Mouse (Mus musculus) neural tube, embryonic 14.5 days (tissue): ENCODE measurements at regions not wholly inside any gene's neighbourhood (a gene's known extent, or its start where the extent isn't known, plus 50 kb on each side); places are given as distances from the start of the nearest gene placed in this dataset.

Source experiments
- ATAC-seq: fragments of 200-750 bp; cut with Nextera tagmentation; 2 replicates; pipeline ENCODE4 v1.8.0; 2017; ENCODE audit warnings: low read depth, mild to moderate bottlenecking, moderate TSS enrichment, moderate library complexity
- H3K27ac ChIP-seq: fragments of 300-500 bp; sonication (generic); 2 replicates; pipeline ENCODE4 v1.5.1; 2014; ENCODE audit warnings: low read depth, mild to moderate bottlenecking, control low read depth, low read length, moderate library complexity, mixed read lengths
- H3K27me3 ChIP-seq: fragments of 300-500 bp; sonication (generic); 2 replicates; pipeline ENCODE4 v1.6.1; 2014; ENCODE audit warnings: low read length; ENCODE audit not compliant: control insufficient read depth, insufficient read depth
- H3K36me3 ChIP-seq: fragments of 300-500 bp; sonication (generic); 2 replicates; pipeline ENCODE4 v1.6.1; 2014; ENCODE audit warnings: low read length, mixed read lengths; ENCODE audit not compliant: control insufficient read depth, insufficient read depth
- H3K4me1 ChIP-seq: fragments of 300-500 bp; sonication (generic); 2 replicates; pipeline ENCODE4 v1.6.1; 2014; ENCODE audit warnings: low read length; ENCODE audit not compliant: control insufficient read depth, insufficient read depth
- H3K4me2 ChIP-seq: fragments of 300-500 bp; sonication (generic); 2 replicates; pipeline ENCODE4 v1.6.1; 2014; ENCODE audit warnings: mild to moderate bottlenecking, low read depth, low read length, control low read depth
- H3K4me3 ChIP-seq: fragments of 300-500 bp; sonication (generic); 2 replicates; pipeline ENCODE4 v1.5.1; 2014; ENCODE audit warnings: low read depth, low read length, control low read depth, mixed read lengths
- H3K9ac ChIP-seq: fragments of 300-500 bp; sonication (generic); replicated peaks from 2 replicates; pipeline ENCODE4 v1.6.1; 2014; ENCODE audit warnings: low read depth, mild to moderate bottlenecking, control low read depth, low read length, mixed read lengths
- H3K9me3 ChIP-seq: fragments of 300-500 bp; sonication (generic); 2 replicates; pipeline ENCODE4 v1.6.1; 2016; ENCODE audit warnings: low read length; ENCODE audit not compliant: control insufficient read depth
- WGBS: fragments of 180-500 bp; shearing (Covaris S2); extraction: QIAGEN DNeasy Blood & Tissue Kit; methylation state at CpG from one replicate; pipeline ENCODE4 v1.1.7; 2014; 5-methylcytosine and 5-hydroxymethylcytosine counted together

GRCm38 (mm10) chr16:84606010-84606803 lies 91.3 kb downstream of the A730009L09Rik start:
- ATAC-seq: no peak
- no peaks in the 10 kb centered on the region for H3K27me3 ChIP-seq
- H3K9me3 ChIP-seq: no peaks in the 10 kb centered on the region
- H3K9ac ChIP-seq: no peak overlapping the region
- H3K4me3 ChIP-seq: no peak overlapping the region
- H3K4me1 ChIP-seq: no peaks in the 10 kb centered on the region
- no peaks in the 10 kb centered on the region for H3K36me3 ChIP-seq
- no peak overlapping the region for H3K27ac ChIP-seq
- H3K4me2 ChIP-seq: no peak overlapping the region
- 83% methylated on average over 5 of the region's 5 CpGs for WGBS

GRCm38 (mm10) chr16:84606804-84607095 lies 91.8 kb downstream of the A730009L09Rik start:
- Histone ChIP-seq H3K27ac (no peak overlapping the region), H3K9ac (no peak overlapping the region), H3K4me2 (no peak overlapping the region), H3K4me1 (no peaks in the 10 kb centered on the region), H3K4me3 (no peak overlapping the region), H3K9me3 (no peaks in the 10 kb centered on the region), H3K27me3 (no peaks in the 10 kb centered on the region), H3K36me3 (no peaks in the 10 kb centered on the region)
- no peak for ATAC-seq
- 66% methylated on average over 2 of the region's 2 CpGs for WGBS

- no peaks in the 10 kb centered on the region for H3K36me3 ChIP-seq
- no peak overlapping the region for H3K27ac ChIP-seq
- no peak for ATAC-seq
- H3K9me3 ChIP-seq: no peaks in the 10 kb centered on the region
- H3K27me3 ChIP-seq: no peaks in the 10 kb centered on the region
- H3K4me1 ChIP-seq: no peaks in the 10 kb centered on the region
- no peak overlapping the region for H3K4me3 ChIP-seq
- WGBS: 89% methylated on average over 6 of the region's 6 CpGs
- H3K9ac ChIP-seq: no peak overlapping the region
- no peak overlapping the region for H3K4me2 ChIP-seq
These were observed 92.6 kb downstream of the A730009L09Rik start for GRCm38 (mm10) chr16:84607503-84607902.

GRCm38 (mm10) chr16:84615683-84616082 lies 100.8 kb downstream of the A730009L09Rik start:
- no peak overlapping the region for H3K27ac ChIP-seq

GRCm38 (mm10) chr16:84616132-84616531 lies 101.2 kb downstream of the A730009L09Rik start:
- H3K36me3 ChIP-seq: no peaks in the 10 kb centered on the region
- H3K9ac ChIP-seq: no peak overlapping the region
- no peak overlapping the region for H3K4me3 ChIP-seq
- no peaks in the 10 kb centered on the region for H3K27me3 ChIP-seq
- no peak overlapping the region for H3K4me2 ChIP-seq
- no peak overlapping the region for H3K27ac ChIP-seq
- no peaks in the 10 kb centered on the region for H3K9me3 ChIP-seq
- ATAC-seq: no peak
- WGBS: 86% methylated on average over 1 of the region's 1 CpGs
- no peaks in the 10 kb centered on the region for H3K4me1 ChIP-seq

More at GRCm38 (mm10) chr16:84615683-84616082, 100.8 kb downstream of the A730009L09Rik start:
- Histone ChIP-seq H3K9ac (no peak overlapping the region), H3K4me1 (no peaks in the 10 kb centered on the region), H3K4me3 (no peak overlapping the region), H3K4me2 (no peak overlapping the region), H3K36me3 (no peaks in the 10 kb centered on the region), H3K9me3 (no peaks in the 10 kb centered on the region), H3K27me3 (no peaks in the 10 kb centered on the region)
- 95% methylated on average over 7 of the region's 7 CpGs for WGBS
- no peak for ATAC-seq

- Histone ChIP-seq H3K4me3 (no peak overlapping the region), H3K27ac (no peak overlapping the region), H3K36me3 (no peaks in the 10 kb centered on the region), H3K4me2 (no peak overlapping the region), H3K4me1 (no peaks in the 10 kb centered on the region), H3K27me3 (no peaks in the 10 kb centered on the region), H3K9me3 (no peaks in the 10 kb centered on the region), H3K9ac (no peak overlapping the region)
- 91% methylated on average over 2 of the region's 2 CpGs for WGBS
- ATAC-seq: no peak
These were observed 103.5 kb downstream of the A730009L09Rik start for GRCm38 (mm10) chr16:84618379-84618778.

GRCm38 (mm10) chr16:84619876-84620275 lies 105.0 kb downstream of the A730009L09Rik start:
- WGBS: 95% methylated on average over 2 of the region's 2 CpGs
- Histone ChIP-seq H3K36me3 (no peaks in the 10 kb centered on the region), H3K4me3 (no peak overlapping the region), H3K4me1 (no peaks in the 10 kb centered on the region), H3K27me3 (no peaks in the 10 kb centered on the region), H3K27ac (no peak overlapping the region), H3K9ac (no peak overlapping the region), H3K4me2 (no peak overlapping the region), H3K9me3 (no peaks in the 10 kb centered on the region)
- ATAC-seq: no peak

GRCm38 (mm10) chr16:84620861-84621260 lies 105.9 kb downstream of the A730009L09Rik start:
- Histone ChIP-seq H3K9ac (no peak overlapping the region), H3K36me3 (no peaks in the 10 kb centered on the region), H3K27me3 (no peaks in the 10 kb centered on the region), H3K27ac (no peak overlapping the region), H3K9me3 (no peaks in the 10 kb centered on the region), H3K4me2 (no peak overlapping the region), H3K4me3 (no peak overlapping the region), H3K4me1 (no peaks in the 10 kb centered on the region)
- no peak for ATAC-seq
- WGBS: no CpG with 5 or more reads among the region's 1 CpGs

GRCm38 (mm10) chr16:84621300-84622031 lies 106.5 kb downstream of the A730009L09Rik start:
- H3K4me1 ChIP-seq: no peaks in the 10 kb centered on the region
- no peak overlapping the region for H3K27ac ChIP-seq
- H3K27me3 ChIP-seq: no peaks in the 10 kb centered on the region
- ATAC-seq: no peak
- WGBS: 75% methylated on average over 8 of the region's 8 CpGs
- H3K9ac ChIP-seq: no peak overlapping the region
- H3K9me3 ChIP-seq: no peaks in the 10 kb centered on the region
- H3K4me3 ChIP-seq: no peak overlapping the region
- H3K36me3 ChIP-seq: no peaks in the 10 kb centered on the region
- no peak overlapping the region for H3K4me2 ChIP-seq
